Mouse (Mus musculus) spleen, adult 2 months (tissue): Measurements from ENCODE around the gene Tmem256. TPM values are rescaled to one million over a fixed set of nuclear protein-coding genes. Genes with fewer than 3 reads are reported as not detected.

ENCODE experiments used
- DNase-seq, 2 experiments: peaks; one replicate each; pipeline versions ENCODE4 v3.0.0 to v3.0.0-alpha.2; 2012 to 2021; ENCODE audit warnings: low spot score in 2 of 2, low read depth in 1 of 2
- H3K27ac ChIP-seq: fragments of 200-500 bp; 2 replicates; pipeline ENCODE4 v1.5.1; 2012; ENCODE audit warnings: low read length, inconsistent platforms; ENCODE audit not compliant: insufficient read depth
- H3K27me3 ChIP-seq: fragments of 200-500 bp; 2 replicates; pipeline ENCODE4 v1.6.1; 2012; ENCODE audit warnings: mild to moderate bottlenecking, moderate library complexity, low read length, inconsistent platforms; ENCODE audit not compliant: control insufficient read depth, insufficient read depth
- H3K36me3 ChIP-seq: fragments of 200-500 bp; 2 replicates; pipeline ENCODE4 v1.6.1; 2012; ENCODE audit warnings: mild to moderate bottlenecking, low read length, inconsistent platforms; ENCODE audit not compliant: control insufficient read depth, insufficient read depth
- H3K4me1 ChIP-seq: fragments of 200-500 bp; 2 replicates; pipeline ENCODE4 v1.6.1; 2011; ENCODE audit warnings: inconsistent platforms; ENCODE audit not compliant: control insufficient read depth, insufficient read depth, insufficient read length
- H3K4me3 ChIP-seq: fragments of 200-500 bp; 2 replicates; pipeline ENCODE4 v1.5.1; 2011; ENCODE audit warnings: mild to moderate bottlenecking, inconsistent platforms; ENCODE audit not compliant: insufficient read depth, insufficient read length; ENCODE audit errors: extremely low read depth
- CTCF ChIP-seq: fragments of 200-500 bp; IDR thresholded peaks from 2 replicates; pipeline ENCODE4 v1.5.1; 2011; ENCODE audit warnings: mild to moderate bottlenecking, inconsistent platforms; ENCODE audit not compliant: insufficient read depth, insufficient read length, insufficient replicate concordance; ENCODE audit errors: extremely low read depth
- POLR2A ChIP-seq: fragments of 200-500 bp; IDR thresholded peaks from 2 replicates; pipeline ENCODE4 v1.6.1; 2011; ENCODE audit warnings: low read depth, low read length, inconsistent platforms
- WGBS: fragments of 180-500 bp; shearing (Covaris S2); methylation state at CpG from one replicate; pipeline ENCODE4 v1.1.7; 2018; 5-methylcytosine and 5-hydroxymethylcytosine counted together
- polyA plus RNA-seq: library from polyadenylated mRNA; depleted of rRNA; stranded (reverse); fragments of >200 nt; gene quantifications from 2 replicates; pipeline ENCODE4 v1.2.3, GENCODE M21; 2012

The Tmem256 gene
- polyA plus RNA-seq, 1 experiment = 93.7 TPM

GRCm38 (mm10) chr11:69803328-69803727 lies 35.0 kb upstream of the Tmem256 start:
- H3K27me3 ChIP-seq = peaks cover 28% of the 10 kb centered on the region
- H3K4me3 ChIP-seq = peak overlapping the region; percentile 57
- peaks cover 38% of the 10 kb centered on the region for H3K4me1 ChIP-seq
- TF ChIP-seq CTCF = no peak
- WGBS = 4% methylated on average over 12 of the region's 12 CpGs
- no peak for DNase-seq
- no peak overlapping the region for H3K27ac ChIP-seq
- H3K36me3 ChIP-seq = no peaks in the 10 kb centered on the region

DNA sequence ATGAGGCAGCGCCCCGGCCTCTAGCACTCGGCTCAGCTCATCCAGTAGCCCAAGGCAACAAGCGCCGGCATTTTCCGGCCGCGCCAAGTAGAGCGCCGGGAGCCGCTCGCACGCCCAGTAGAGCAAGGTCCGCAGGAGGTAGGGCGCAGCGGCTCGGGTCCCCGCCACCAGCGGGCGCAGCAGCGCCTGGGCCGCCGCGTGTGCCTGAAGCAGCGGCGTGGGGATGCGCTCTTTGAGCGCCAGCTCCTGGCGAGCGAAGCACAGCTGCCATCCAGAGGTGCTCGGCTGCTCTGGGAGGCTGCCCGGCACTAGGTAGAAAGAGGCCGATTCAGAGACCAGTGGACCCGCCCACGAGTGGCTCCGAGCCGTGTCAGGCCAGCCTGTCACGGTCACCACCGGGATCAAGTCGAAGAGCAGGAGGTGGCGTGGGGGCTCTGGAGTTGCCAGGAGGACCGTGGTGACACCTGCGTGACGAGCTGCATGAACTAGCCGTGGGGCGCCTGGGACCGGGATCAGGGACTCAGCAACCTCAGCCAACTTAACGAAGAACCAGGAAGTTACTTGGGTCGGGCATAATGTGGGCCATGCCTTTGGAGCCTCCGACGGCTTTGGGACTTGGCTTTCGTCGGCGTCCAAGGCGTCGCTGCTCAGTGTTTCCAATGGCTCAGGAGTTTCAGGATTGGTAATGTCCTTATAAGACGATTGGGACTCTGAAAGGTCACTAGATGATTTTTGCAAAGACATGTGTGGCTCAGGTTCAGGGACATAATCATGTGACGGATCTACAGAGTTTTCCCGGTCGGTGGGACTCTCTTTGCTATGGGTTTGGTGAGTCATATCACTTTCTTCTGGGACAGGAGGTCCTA lies 34.3 kb upstream of the Tmem256 start:
- H3K36me3 ChIP-seq = no peaks in the 10 kb centered on the region
- no peak overlapping the region for H3K27ac ChIP-seq
- peaks cover 38% of the 10 kb centered on the region for H3K4me1 ChIP-seq
- peak; percentile 70; the same call in 1 of the 2 replicates for TF ChIP-seq CTCF
- no peak for TF ChIP-seq POLR2A
- WGBS = 5% methylated on average over 60 of the region's 60 CpGs
- DNase-seq = peak; percentile 35 to 76
- peaks cover 28% of the 10 kb centered on the region for H3K27me3 ChIP-seq
- peak overlapping the region; percentile 57 for H3K4me3 ChIP-seq

DNA sequence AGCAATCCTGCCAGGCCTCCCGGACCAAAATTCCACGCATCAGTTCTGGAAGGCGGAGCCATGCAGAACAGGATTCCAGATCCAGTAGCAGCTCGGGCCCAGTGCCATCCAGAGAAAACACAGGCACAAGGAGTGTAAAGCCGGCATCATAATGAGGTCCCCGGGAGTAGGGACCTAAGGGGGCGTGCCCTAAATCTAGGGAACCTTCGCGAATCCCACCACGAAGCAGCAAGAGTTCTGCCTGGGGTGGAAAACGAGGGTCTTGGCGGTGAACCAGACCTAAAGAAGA lies 33.7 kb upstream of the Tmem256 start:
- Histone ChIP-seq H3K27me3 (peaks cover 28% of the 10 kb centered on the region), H3K4me3 (no peak overlapping the region), H3K36me3 (no peaks in the 10 kb centered on the region), H3K27ac (no peak overlapping the region), H3K4me1 (peaks cover 33% of the 10 kb centered on the region)
- WGBS = 51% methylated on average over 12 of the region's 12 CpGs
- no peak for TF ChIP-seq CTCF
- TF ChIP-seq POLR2A = no peak
- DNase-seq = no peak

DNA sequence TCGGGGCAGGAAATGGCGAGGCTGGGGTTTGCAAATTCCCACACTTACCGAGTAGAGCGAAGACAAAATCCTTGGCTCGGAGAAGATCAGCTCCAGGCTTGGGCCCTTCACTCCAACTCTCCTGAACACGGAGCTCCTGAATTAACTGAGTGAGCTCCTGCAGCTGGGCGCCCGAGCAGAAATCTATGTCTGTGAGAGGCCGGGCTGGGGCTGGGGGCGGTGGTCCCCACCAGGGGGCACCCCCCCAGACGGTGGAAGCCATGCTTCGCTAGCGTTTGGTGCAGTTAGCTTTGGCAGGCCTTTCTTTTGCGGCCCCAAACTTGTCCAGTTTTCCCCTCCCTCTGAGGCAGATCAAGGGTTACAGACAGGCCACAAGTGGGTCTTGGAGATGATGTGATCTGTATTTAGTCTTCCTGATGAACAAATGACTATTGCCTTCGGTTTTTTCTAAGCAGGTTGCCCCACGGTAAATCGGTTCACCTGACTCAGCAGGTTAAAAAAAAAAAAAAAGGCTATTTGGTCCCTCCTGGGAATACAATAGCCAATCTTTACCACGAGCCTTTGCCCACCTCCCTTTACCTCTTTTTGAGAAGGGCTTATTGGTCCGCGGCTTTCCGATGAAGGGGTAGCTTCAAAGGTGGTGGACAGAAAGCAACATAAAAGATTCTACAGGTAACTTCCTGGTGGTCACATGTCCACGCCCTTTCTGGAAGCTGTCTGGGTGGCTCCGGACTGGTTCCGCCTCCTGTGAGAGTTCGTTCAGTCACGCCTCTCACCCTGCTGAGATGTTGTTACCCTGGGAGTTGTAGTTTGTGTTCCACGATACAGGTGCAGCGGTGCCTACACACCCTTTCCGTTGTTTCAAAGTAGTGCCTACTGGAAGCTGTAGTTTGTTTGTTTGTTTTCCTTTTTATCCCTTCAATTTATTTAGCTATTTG lies 33.1 kb upstream of the Tmem256 start, which contains the start of gene Tmem102:
Tmem102 (minus strand) TSS at position 653 of the 938 bp plus-strand sequence.
- TF ChIP-seq POLR2A = no peak
- TF ChIP-seq CTCF = no peak
- peaks cover 28% of the 10 kb centered on the region for H3K27me3 ChIP-seq
- no peak within 1 kb of the TSS for H3K4me3 ChIP-seq
- no peak within 1 kb of the TSS for H3K27ac ChIP-seq
- no peak for DNase-seq
- H3K4me1 ChIP-seq = peaks cover 28% of the 10 kb centered on the region
- WGBS = 56% methylated on average over 29 of the region's 29 CpGs
- no peaks in the 10 kb centered on the region for H3K36me3 ChIP-seq

GRCm38 (mm10) chr11:69806378-69806777 lies 31.9 kb upstream of the Tmem256 start:
- no peak for DNase-seq
- TF ChIP-seq POLR2A (no peak), CTCF (no peak)
- Histone ChIP-seq H3K4me1 (peaks cover 17% of the 10 kb centered on the region), H3K27ac (no peak overlapping the region), H3K36me3 (no peaks in the 10 kb centered on the region), H3K27me3 (peaks cover 22% of the 10 kb centered on the region), H3K4me3 (no peak overlapping the region)
- 88% methylated on average over 4 of the region's 4 CpGs for WGBS

DNA sequence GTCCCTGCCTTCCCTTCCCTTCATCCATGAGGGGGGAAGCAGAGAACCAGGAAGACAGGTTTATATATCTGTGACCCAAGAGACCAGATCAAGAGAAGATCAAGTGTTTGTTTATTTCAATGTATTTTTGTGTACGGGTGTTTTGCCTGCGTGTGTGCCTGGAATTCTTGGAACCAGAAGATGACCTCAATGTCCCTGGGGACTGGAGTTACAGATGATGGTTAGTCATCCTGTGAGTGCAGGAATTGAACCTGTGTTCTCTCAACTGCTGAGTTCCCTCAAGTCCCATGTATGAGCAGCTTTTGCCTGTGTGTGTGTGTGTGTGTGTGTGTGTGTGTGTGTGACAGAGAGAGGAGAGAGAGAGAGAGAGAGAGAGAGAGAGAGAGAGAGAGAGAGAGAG lies 30.7 kb upstream of the Tmem256 start:
- Histone ChIP-seq H3K27ac (no peak overlapping the region), H3K36me3 (no peaks in the 10 kb centered on the region), H3K4me3 (no peak overlapping the region), H3K4me1 (peaks cover 12% of the 10 kb centered on the region), H3K27me3 (peaks cover 12% of the 10 kb centered on the region)
- no peak for DNase-seq
- TF ChIP-seq POLR2A = no peak
- 89% methylated on average over 2 of the region's 2 CpGs for WGBS
